Mouse (Mus musculus) right cerebral cortex, postnatal 14 days (tissue): Measurements from ENCODE around the gene Gm4131.

Source experiments
- DNase-seq: peaks from one replicate; pipeline ENCODE4 v3.0.0; 2022

The Gm4131 gene

DNA sequence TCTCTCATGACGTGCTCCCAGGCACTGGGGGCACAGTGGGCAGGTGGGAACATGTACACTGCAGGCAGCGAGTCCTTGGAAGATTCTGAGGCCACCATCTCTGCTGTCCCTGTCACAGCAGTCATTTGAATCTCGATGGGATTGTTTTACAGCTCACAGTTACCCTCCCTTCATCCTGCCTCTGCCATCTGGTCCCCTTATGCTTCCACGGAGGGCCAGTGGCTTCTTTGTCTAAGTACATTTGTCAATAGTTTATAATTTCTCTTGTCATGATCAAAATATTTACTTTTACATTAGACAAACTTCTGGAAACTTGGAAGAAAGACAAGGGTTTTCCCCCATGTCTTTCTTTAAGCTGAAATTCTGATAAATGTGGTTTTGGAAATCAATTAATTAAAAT lies 20.0 kb downstream of the Gm4131 start:
- DNase-seq: no peak

GRCm38 (mm10) chr14:62546296-62546695 lies 20.4 kb downstream of the Gm4131 start:
- no peak for DNase-seq

GRCm38 (mm10) chr14:62541751-62542150 lies 25.0 kb downstream of the Gm4131 start:
- no peak for DNase-seq

DNA sequence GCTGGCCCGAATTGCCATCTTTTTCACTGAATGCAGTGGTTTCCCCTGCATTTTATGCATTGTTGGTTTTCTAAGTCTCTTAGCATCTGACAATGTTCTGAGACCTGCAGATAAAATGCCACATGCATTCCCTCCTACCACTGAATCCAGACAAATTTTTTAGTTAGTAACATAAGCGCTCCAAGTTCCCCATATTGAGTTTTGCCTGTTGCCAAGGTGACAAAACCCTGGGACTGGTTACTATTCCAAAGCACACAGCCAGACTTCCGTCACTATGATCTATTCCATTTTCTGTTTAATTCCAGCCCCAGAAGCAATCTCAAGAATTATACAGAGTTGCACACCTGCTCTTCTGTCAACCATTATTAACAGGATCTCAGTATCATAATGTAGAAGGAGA lies 26.9 kb downstream of the Gm4131 start:
- no peak for DNase-seq

DNA sequence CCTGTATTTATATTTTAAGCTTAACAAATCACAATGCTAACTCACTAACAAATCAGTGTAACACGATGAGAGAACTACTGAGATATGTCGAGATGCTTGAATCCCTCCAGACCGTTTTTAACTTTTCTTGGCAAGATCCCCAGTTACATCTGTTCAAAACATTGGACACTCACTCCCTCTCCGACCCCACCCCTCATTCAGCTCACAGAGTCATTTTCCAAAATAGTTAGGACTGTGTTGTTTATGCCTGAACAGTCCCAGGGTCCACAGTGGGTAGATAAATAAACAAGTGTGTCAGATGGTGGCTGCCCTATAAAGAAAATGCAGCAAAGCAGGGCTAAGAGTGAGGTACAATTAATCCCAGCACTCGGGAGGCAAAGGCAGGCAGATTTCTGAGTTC lies 29.7 kb downstream of the Gm4131 start:
- no peak for DNase-seq

DNA sequence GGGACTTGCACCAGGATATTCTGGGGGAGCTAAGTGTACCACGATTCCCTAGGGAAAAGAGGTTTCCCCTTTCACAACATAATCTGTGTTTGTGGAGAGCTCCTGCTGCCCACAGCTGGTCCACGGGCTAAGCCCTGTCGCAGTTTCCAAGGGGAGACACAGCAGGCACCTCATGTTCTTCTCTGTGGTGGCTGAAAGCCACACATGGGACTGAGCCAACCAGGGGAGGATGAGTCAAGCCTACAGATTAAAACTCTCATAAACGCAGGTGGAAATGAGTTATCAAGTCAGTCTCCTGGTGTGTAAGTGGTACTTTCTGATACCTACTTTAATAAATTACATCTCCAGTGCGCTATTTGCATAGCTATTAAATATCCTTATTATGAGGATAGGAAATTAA lies 30.6 kb downstream of the Gm4131 start:
- DNase-seq: no peak

DNA sequence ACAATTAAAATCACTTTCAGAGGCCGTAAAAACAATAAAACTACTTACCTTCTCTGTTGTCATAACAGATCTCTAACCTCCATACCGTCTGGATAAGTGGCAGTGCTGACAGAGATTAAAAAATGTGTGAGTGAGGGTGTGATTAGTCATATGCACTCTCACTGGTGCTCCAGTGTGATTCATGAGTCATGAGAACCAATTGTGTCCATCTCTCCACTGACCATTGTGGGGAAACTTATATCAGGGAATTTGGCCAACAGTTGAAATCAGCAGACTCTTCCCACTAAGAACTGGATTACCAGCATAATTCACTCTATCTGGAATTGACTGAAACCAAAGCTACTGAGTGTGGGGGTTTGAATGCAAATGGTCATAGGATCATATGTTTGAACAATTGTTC lies 35.8 kb downstream of the Gm4131 start:
- no peak for DNase-seq

GRCm38 (mm10) chr14:62512845-62513244 lies 53.9 kb downstream of the Gm4131 start:
- DNase-seq: no peak

GRCm38 (mm10) chr14:62509350-62509749 lies 57.4 kb downstream of the Gm4131 start:
- no peak for DNase-seq

GRCm38 (mm10) chr14:62506261-62506660 lies 60.5 kb downstream of the Gm4131 start:
- DNase-seq: no peak

- no peak for DNase-seq
Measured at GRCm38 (mm10) chr14:62497391-62497790, 69.3 kb downstream of the Gm4131 start.

GRCm38 (mm10) chr14:62496501-62496900 lies 70.2 kb downstream of the Gm4131 start:
- DNase-seq: no peak

DNA sequence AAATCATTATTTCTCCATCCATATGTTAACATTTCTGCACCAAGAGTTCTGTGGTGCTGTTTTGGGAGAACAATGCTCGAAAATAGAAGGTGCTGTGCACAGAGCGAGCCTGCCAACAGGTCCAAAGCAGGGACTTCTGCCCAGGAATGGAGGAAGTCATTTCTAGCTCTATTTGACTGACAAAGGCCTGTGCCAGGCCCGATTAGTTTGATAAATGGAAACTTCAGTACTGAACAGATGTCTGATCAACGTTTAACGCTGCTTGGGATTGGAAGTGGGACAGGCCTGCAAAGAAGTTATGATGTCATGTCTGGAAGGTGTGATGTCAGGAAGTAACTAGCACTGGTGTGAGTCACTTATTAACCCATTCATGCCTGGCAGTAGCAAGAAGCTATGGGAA lies 73.3 kb downstream of the Gm4131 start:
- DNase-seq: no peak

- DNase-seq: peak; percentile 77
Measured at GRCm38 (mm10) chr14:62492196-62492850, 74.4 kb downstream of the Gm4131 start.

GRCm38 (mm10) chr14:62488270-62488669 lies 78.5 kb downstream of the Gm4131 start:
- DNase-seq: no peak

DNA sequence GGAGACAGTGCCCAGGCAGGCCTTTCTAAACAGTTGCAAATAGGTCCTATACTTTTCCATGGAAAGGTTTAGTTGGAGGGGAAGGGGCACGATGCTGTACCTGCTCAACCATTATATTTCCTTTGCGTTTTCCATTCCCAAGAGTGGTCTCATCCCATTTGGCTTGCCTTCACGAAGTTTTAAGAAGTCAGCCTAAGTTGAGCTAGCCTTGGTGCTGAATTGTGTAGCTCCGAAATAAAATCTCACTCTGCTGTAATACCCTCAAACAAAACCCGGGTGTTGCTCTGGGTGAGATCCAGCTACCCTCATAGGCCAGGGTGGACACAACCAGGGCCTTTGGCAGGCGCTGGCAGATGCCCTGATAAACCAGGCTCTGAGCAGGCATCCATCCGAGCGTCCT lies 85.3 kb downstream of the Gm4131 start:
- DNase-seq: no peak

DNA sequence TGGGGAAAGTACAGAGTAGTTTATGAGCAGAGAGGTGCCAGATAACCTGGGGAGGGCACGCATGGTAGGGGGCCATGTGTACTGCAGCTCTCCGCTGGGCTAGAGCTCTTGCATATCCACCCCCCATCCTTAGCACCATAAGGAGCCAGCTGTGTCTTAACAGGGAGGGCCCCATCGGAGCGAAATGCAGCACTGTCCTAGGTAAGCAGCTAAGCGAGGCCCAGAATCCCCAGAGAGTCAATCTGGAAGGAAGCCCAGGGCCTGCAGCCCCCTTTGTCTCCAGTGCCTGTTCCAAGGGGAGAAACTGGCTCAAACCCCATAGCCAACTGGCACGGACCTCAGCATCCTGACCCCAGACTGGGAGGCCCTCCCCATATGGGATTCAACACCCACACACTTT lies 87.3 kb downstream of the Gm4131 start:
- no peak for DNase-seq

DNA sequence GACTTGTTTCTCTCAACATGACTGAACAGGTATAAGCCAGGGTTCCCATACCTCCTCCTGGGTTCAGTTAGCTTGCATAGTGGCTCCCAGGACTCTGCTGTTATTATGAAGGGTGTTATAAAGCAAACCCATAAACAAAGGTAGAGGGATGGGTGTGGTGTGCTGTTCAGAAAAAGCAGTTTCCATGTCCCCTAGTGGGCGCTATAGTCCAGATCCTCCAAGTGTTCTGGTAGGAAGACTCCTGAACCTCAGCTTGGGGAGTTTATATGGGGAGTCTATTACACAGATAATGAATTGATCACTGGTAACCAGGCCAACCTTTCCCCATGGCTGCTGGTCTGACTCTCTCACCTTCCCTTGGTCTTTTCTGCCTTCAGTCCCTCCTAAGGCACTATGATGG lies 92.2 kb downstream of the Gm4131 start:
- DNase-seq: no peak

DNA sequence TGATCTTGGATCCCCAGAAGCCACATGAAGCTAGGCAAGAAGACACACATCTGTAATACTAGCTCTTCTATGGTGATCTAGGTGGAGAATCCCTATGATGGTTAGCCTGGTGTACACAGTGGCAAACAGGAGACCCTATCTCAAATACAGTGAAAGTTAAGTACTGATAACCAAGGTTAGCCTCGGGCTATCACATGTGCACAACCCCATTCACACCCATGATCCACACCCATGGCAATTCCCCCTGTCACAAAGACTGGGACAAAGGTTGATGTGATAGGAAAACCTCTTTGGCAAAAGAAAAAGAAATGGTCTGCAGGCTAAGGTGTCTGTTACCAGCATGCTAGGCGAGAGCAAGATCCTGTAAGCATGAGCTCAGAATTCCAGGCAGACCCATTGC lies 94.7 kb downstream of the Gm4131 start:
- DNase-seq: no peak

GRCm38 (mm10) chr14:62468753-62469125 lies 98.0 kb downstream of the Gm4131 start:
- no peak for DNase-seq

DNA sequence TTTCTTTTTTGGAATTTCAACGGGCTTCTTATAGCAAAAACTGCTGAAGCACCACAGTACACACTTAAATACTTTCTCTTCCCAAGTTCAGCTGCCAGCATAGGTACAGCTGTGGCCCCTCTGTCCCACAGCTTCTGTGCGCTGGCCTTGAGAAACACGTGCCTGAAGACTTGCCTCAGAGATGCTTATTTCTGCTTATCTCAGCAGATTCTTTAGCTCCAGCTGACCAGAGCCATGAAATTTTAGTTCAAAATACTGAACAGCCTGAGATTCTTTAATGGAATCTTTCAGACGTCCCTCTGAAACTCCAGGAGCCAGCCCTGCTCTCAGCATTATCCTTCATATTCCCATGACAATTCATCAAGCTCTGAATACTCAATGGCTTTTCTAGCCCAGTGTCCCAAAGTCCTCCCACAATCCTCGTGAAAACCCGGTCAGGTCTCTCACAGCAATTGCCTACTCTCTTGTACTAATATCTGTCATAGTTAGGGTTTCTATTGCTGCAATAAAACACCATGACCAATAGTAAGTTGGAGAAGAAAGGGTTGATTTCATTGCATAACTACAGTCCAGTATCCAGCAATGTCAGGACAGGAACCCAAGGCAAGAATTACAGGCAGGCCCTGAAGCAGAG lies 98.5 kb downstream of the Gm4131 start:
- no peak for DNase-seq

GRCm38 (mm10) chr14:62464966-62465365 lies 101.8 kb downstream of the Gm4131 start:
- DNase-seq: no peak

DNA sequence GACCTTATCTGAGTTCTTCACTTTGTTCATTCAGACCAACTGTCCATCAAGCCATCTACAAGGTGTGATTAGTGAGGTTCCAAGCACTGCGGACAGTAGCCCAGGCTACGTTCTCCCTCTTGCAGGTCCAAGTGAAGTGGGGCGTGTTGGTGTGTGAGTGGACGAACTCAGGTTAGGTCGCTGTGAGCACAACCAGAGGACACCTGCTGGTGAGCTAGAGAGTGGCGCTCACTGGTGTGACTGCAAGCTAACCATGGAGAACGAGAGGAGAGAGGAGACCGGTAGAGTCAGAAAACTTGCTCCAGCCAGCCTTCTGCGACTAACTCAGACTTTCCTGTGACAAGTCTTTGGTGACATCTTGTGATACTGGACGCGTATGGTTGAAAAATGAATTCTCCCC lies 107.2 kb downstream of the Gm4131 start:
- no peak for DNase-seq

DNA sequence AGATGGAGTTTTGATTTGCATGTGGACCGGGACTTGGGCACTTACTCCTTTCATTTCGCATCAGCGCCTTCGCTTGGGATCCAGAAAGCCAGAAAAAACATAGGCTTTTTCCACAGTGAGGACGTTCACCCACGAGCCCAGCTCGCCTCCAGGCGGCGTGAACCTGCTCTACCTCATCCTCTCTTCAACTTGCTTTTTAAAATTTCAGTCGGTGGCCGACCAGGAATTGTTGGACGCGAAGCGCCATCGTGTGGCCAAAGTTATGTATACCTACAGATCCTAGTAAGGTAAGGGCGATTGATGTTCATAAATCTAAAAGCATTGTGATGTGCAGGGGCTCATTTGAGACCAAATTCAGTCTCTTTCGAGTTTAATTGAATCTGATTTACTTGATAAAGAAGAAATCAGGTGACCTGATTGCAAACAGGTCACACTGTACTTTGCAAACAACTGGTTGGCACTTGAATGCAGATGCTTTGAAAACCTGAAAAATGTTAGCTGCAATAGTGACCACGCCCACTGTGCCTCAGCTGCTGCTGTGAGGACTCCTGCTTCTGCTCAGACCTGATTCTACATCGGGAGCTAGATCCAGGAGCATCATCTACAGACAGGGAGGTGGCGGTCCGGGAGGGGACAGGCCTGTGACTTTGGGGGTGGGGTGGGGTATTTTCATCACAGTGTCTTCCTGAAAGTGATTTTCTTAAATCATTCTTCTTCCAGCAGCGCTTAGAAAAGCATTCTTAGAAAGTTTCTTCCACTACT lies 109.1 kb downstream of the Gm4131 start:
- DNase-seq: peak; percentile 94
